Mouse (Mus musculus): ENCODE data around the gene Ikzf4.

- TF ChIP-seq CTCF (IDR thresholded peaks at IDR 0.05; ENCODE audit: extremely low read depth, insufficient read depth, low read length) (no peak), POLR2A (IDR thresholded peaks at IDR 0.05; ENCODE audit: extremely low read depth, insufficient read depth, low read length) (no peak)
These were observed 23.2 kb upstream of the Ikzf4 start for GRCm38 (mm10) chr10:128668790-128669672.
